Mouse (Mus musculus) kidney, adult 11 months (tissue): Measurements from ENCODE around the gene Zfp871.

Source experiments
- DNase-seq: peaks from one replicate; pipeline ENCODE4 v3.0.0; 2022

Gene Zfp871

GRCm38 (mm10) chr17:32788094-32788559 is at the start of gene Zfp871:
Gene Zfp871, minus strand, starts transcription at chr17:32788287.
- DNase-seq: peak; percentile 92

GRCm38 (mm10) chr17:32830418-32830782 is 42.3 kb upstream of the Zfp871 start:
- no peak for DNase-seq

GRCm38 (mm10) chr17:32829540-32830417 is 41.7 kb upstream of the Zfp871 start, which contains the start of gene Zfp799:
Gene Zfp799, minus strand, starts transcription at chr17:32830261.
- DNase-seq: peak; percentile 79

- DNase-seq: no peak
Measured at GRCm38 (mm10) chr17:32816074-32816784, 28.1 kb upstream of the Zfp871 start.

- peak; percentile 69 for DNase-seq
Measured at GRCm38 (mm10) chr17:32814136-32814535, 26.0 kb upstream of the Zfp871 start.

GRCm38 (mm10) chr17:32810648-32811047 is 22.6 kb upstream of the Zfp871 start:
- no peak for DNase-seq

GRCm38 (mm10) chr17:32809544-32810374 is 21.7 kb upstream of the Zfp871 start, which contains the start of gene Zfp811:
Gene Zfp811, minus strand, starts transcription at chr17:32809931.
- DNase-seq: no peak

- DNase-seq: no peak
Measured at GRCm38 (mm10) chr17:32808921-32809320, 20.8 kb upstream of the Zfp871 start.

GRCm38 (mm10) chr17:32789244-32789643 is 1.2 kb upstream of the Zfp871 start:
- DNase-seq: no peak

GRCm38 (mm10) chr17:32788576-32788975 is 489 bp upstream of the Zfp871 start:
- DNase-seq: no peak

- peak; percentile 51 for DNase-seq
Measured at GRCm38 (mm10) chr17:32787436-32788093, 522 bp downstream of the Zfp871 start.

GRCm38 (mm10) chr17:32786944-32787343 is 1.1 kb downstream of the Zfp871 start:
- DNase-seq: no peak

- DNase-seq: no peak
Measured at GRCm38 (mm10) chr17:32785656-32786055, 2.4 kb downstream of the Zfp871 start.

- no peak for DNase-seq
Measured at GRCm38 (mm10) chr17:32777564-32777963, 10.5 kb downstream of the Zfp871 start.

- no peak for DNase-seq
Measured at GRCm38 (mm10) chr17:32771213-32771612, 16.9 kb downstream of the Zfp871 start.

- DNase-seq: no peak
Measured at GRCm38 (mm10) chr17:32766422-32766821, 21.7 kb downstream of the Zfp871 start.

GRCm38 (mm10) chr17:32757331-32757730 is 30.8 kb downstream of the Zfp871 start:
- DNase-seq: no peak

GRCm38 (mm10) chr17:32753634-32754033 is 34.5 kb downstream of the Zfp871 start:
- DNase-seq: peak; percentile 15

- DNase-seq: no peak
Measured at GRCm38 (mm10) chr17:32752813-32753360, 35.2 kb downstream of the Zfp871 start.

- no peak for DNase-seq
Measured at GRCm38 (mm10) chr17:32750611-32751010, 37.5 kb downstream of the Zfp871 start.

GRCm38 (mm10) chr17:32741057-32741456 is 47.0 kb downstream of the Zfp871 start:
- no peak for DNase-seq

- DNase-seq: no peak
Measured at GRCm38 (mm10) chr17:32738406-32738805, 49.7 kb downstream of the Zfp871 start.
